Mouse (Mus musculus): ENCODE data around the gene Podxl2. TPM values are rescaled to one million over a fixed set of nuclear protein-coding genes. Genes with fewer than 3 reads are reported as not detected.

The Podxl2 gene
- polyA plus RNA-seq, 1 experiment: not detected

- TF ChIP-seq POLR2A (IDR thresholded peaks at IDR 0.05; ENCODE audit: insufficient read depth, low read depth, low read length) (no peak), CTCF (IDR thresholded peaks at IDR 0.05; ENCODE audit: insufficient read depth, low read depth, low read length) (no peak)
- Histone ChIP-seq H3K4me1 (ENCODE audit: control insufficient read depth, insufficient read depth, low read length) (peaks cover 30% of the 10 kb centered on the region), H3K27ac (ENCODE audit: insufficient read depth, low read depth, low read length) (0 out of 2 replicates have a peak overlapping the region, but pooled peaks have one; percentile 52), H3K4me3 (ENCODE audit: insufficient read depth, low read depth, low read length) (no peak overlapping the region)
- WGBS: 72% methylated on average over 7 of the region's 7 CpGs
These were observed 31.6 kb downstream of the Podxl2 start for GRCm38 (mm10) chr6:88843241-88843640.

DNA sequence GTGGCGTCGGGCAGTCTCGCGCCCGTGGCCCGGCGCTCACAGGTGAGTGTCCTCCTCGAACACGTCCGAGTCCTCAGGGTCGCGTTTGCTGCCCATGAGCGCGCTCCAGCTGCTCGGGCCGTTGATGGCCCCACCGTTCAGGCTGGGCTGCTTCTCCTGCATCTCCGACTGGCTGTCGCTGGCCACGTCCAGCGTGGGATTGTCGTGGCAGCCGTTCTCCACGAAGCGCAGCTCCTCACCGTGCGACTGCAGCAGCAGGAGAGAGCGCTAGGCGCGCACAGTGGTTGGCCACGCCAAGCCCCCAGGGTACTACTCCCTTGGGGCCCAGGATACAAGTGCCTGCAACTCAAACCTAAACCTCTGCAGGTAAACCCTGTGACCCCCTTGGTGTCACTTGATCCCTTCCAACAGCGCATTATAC is 32.1 kb downstream of the Podxl2 start:
- TF ChIP-seq CTCF (IDR thresholded peaks at IDR 0.05; ENCODE audit: insufficient read depth, low read depth, low read length) (no peak), POLR2A (IDR thresholded peaks at IDR 0.05; ENCODE audit: insufficient read depth, low read depth, low read length) (no peak)
- peak overlapping the region; percentile 52 for H3K27ac ChIP-seq (ENCODE audit: insufficient read depth, low read depth, low read length)
- peak overlapping the region; percentile 85 for H3K4me3 ChIP-seq (ENCODE audit: insufficient read depth, low read depth, low read length)
- 3% methylated on average over 32 of the region's 32 CpGs for WGBS
- peaks cover 30% of the 10 kb centered on the region for H3K4me1 ChIP-seq (ENCODE audit: control insufficient read depth, insufficient read depth, low read length)

DNA sequence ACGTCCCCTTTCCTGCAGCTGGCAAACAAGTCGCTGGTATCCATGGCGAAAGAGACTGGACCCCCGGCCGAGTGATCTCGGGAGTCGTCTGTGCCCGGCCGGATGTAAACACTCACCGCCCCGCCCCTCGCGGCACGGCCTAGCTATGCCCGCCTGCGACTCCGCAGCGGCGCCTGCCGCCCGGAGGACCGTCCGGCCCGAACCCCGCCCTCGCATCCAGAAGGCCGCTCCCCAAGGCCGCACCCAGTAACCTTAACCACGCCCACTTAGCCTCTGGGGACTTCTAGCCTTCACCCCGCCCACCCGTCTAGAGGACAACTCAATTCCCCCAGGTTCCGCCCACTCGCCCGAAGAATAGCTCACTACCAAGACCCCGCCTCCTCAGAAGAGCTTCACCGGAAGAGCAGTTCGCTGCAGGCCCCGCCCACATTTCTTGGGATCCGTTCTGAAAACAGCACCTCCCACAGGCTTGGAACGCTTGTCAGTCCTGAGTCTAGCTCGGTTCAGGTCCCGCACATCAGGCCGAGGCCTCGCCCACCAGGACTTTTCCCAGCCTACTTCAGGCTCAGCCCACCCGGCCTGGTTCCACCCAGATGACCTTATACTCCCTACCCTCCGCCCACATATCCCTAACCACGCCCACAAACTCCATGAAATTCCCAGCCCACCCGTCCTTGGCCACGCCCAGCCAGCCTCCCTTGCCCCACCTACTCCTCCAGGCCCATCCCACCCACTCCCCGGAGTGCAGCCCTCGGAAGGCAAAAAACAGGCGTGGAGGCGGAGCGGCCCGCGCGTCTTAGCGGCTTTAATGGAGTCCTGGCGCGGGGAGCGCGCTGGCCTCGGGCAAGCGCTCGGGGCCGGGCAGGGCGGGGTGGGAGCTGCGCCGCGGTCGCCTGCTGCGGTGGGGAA is 32.8 kb downstream of the Podxl2 start, which contains the start of gene Abtb1:
TSS of gene Abtb1 (minus strand) at position 204 of the 909 bp plus-strand sequence.
- TF ChIP-seq POLR2A (IDR thresholded peaks at IDR 0.05; ENCODE audit: insufficient read depth, low read depth, low read length) (peak; percentile 59; the same call in 1 of the 2 replicates), CTCF (IDR thresholded peaks at IDR 0.05; ENCODE audit: insufficient read depth, low read depth, low read length) (peak; percentile 49; the same call in 1 of the 2 replicates)
- Histone ChIP-seq H3K4me1 (ENCODE audit: control insufficient read depth, insufficient read depth, low read length) (peaks cover 30% of the 10 kb centered on the region), H3K27ac (ENCODE audit: insufficient read depth, low read depth, low read length) (peak within 1 kb of the TSS; percentile 56), H3K4me3 (ENCODE audit: insufficient read depth, low read depth, low read length) (peak within 1 kb of the TSS; percentile 85)
- 1% methylated on average over 72 of the region's 72 CpGs for WGBS

GRCm38 (mm10) chr6:88841514-88841780 is 33.4 kb downstream of the Podxl2 start:
- Histone ChIP-seq H3K4me1 (ENCODE audit: control insufficient read depth, insufficient read depth, low read length) (peaks cover 29% of the 10 kb centered on the region), H3K4me3 (ENCODE audit: insufficient read depth, low read depth, low read length) (peak overlapping the region; percentile 85), H3K27ac (ENCODE audit: insufficient read depth, low read depth, low read length) (peak overlapping the region; percentile 56)
- WGBS: under 1% methylated on average over 22 of the region's 22 CpGs
- TF ChIP-seq CTCF (IDR thresholded peaks at IDR 0.05; ENCODE audit: insufficient read depth, low read depth, low read length) (no peak), POLR2A (IDR thresholded peaks at IDR 0.05; ENCODE audit: insufficient read depth, low read depth, low read length) (no peak)

GRCm38 (mm10) chr6:88840791-88841513 is 33.9 kb downstream of the Podxl2 start:
- Histone ChIP-seq H3K4me3 (ENCODE audit: insufficient read depth, low read depth, low read length) (peak overlapping the region; percentile 85), H3K4me1 (ENCODE audit: control insufficient read depth, insufficient read depth, low read length) (peaks cover 26% of the 10 kb centered on the region), H3K27ac (ENCODE audit: insufficient read depth, low read depth, low read length) (peak overlapping the region; percentile 56)
- no peak for TF ChIP-seq POLR2A (IDR thresholded peaks at IDR 0.05; ENCODE audit: insufficient read depth, low read depth, low read length)
- WGBS: 51% methylated on average over 9 of the region's 9 CpGs

- no peak for TF ChIP-seq POLR2A (IDR thresholded peaks at IDR 0.05; ENCODE audit: insufficient read depth, low read depth, low read length)
- no peak for TF ChIP-seq CTCF (IDR thresholded peaks at IDR 0.05; ENCODE audit: insufficient read depth, low read depth, low read length)
- H3K4me3 ChIP-seq (ENCODE audit: insufficient read depth, low read depth, low read length): no peak overlapping the region
- WGBS: 63% methylated on average over 3 of the region's 3 CpGs
- peaks cover 26% of the 10 kb centered on the region for H3K4me1 ChIP-seq (ENCODE audit: control insufficient read depth, insufficient read depth, low read length)
- no peak overlapping the region for H3K27ac ChIP-seq (ENCODE audit: insufficient read depth, low read depth, low read length)
These were observed 34.6 kb downstream of the Podxl2 start for GRCm38 (mm10) chr6:88840211-88840610.

DNA sequence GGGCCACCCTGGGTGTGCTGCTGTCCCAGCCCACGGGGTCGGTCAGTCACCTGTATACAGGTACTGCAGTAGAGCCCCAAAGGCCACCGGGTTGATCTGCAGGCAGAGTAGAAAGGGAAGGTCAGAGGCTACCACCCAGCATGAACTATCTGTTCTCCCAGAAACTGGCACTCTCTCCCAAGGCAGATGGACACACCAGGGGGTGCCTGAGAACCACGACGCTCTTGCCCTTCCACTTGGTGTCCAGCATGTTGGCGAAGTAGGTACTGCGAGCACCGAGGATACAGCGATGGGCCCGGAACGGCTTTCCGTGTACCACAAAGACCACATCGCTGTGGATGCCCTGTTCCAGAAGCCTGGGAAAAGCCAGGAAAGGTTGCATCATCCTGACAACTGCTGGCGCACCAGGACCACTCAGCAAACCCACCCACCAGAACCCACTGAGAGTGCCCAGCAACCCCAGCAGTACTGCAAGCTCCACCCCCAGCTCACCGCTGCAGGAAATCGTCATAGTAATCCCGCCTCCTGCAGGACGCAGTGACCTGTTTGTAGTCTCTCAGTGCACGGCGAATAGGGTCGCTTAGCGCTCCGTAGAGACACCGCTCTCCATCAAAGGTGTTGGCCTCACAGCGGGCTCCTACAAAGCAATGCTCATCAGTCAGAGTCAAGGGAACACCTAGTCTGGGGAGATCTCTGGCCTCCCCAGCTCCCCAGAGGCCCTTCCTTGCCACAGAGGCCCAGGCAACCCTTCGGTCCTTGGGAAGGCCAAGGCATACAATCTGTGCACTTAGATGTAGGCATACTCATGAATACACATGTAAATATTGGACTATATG is 35.5 kb downstream of the Podxl2 start:
- Histone ChIP-seq H3K27ac (ENCODE audit: insufficient read depth, low read depth, low read length) (no peak overlapping the region), H3K4me3 (ENCODE audit: insufficient read depth, low read depth, low read length) (no peak overlapping the region)
- WGBS: 88% methylated on average over 26 of the region's 26 CpGs

DNA sequence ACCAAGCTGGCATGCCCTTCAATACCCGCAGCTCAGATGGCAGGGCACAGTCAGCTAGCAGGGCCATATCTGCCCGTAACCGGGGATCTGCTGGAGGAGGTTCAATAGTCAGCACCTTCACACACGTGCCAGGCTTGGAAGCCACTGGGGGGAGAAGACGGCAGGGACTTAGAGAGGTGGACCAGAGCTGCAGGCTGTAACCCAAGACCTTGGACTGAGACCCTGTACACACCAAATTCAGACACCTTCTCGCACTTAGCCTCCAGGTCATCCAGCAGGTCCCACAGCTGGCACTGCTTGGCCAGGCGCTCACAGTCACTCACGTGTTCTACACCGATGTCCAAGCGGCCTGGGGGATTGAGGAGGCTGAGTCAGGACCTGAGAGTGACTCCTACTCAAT is 36.2 kb downstream of the Podxl2 start:
- no peak overlapping the region for H3K4me3 ChIP-seq (ENCODE audit: insufficient read depth, low read depth, low read length)
- WGBS: 92% methylated on average over 10 of the region's 10 CpGs

More for the DNA sequence above, 35.5 kb downstream of the Podxl2 start:
- H3K4me1 ChIP-seq (ENCODE audit: control insufficient read depth, insufficient read depth, low read length): peaks cover 26% of the 10 kb centered on the region
- TF ChIP-seq POLR2A (IDR thresholded peaks at IDR 0.05; ENCODE audit: insufficient read depth, low read depth, low read length) (no peak), CTCF (IDR thresholded peaks at IDR 0.05; ENCODE audit: insufficient read depth, low read depth, low read length) (no peak)

More for the DNA sequence above, 36.2 kb downstream of the Podxl2 start:
- Histone ChIP-seq H3K4me1 (ENCODE audit: control insufficient read depth, insufficient read depth, low read length) (peaks cover 26% of the 10 kb centered on the region), H3K27ac (ENCODE audit: insufficient read depth, low read depth, low read length) (no peak overlapping the region)
- TF ChIP-seq POLR2A (IDR thresholded peaks at IDR 0.05; ENCODE audit: insufficient read depth, low read depth, low read length): no peak
- no peak for TF ChIP-seq CTCF (IDR thresholded peaks at IDR 0.05; ENCODE audit: insufficient read depth, low read depth, low read length)

Data from olfactory bulb, adult 2 months (tissue).